In the genomic region with DNA sequence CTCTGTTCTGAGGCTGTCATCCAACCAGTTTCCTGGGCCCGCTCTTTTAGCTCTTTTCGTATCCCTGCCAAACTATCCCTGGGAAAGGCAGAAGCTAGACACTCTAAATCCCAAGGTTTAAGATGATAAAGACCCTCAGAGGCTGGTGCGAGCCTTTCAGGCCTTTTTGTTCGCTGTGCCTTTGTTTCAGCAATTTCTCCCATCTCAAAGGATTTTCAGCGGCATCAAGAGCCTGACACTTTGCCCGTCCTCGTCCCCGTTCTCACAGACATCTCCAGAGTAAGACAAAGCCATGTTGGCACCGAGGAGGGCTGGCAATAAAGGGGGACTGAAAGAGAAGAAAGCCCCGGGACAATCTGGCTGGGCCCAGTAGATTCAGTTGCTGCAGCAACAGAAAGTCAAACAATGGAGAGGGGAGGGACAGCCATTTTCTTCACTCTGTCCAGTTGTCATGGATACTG, we compare ENCODE assay signal across 11 mouse cellular contexts.
DNase-seq lines count a peak whose midpoint lies in the region.
"Had no signal": no experiment of that assay in that cellular context is flagged by ENCODE, and none has a peak within 500 bp of the region (broad histone marks: within the 10 kb centered on the region; RNA-seq: fewer than 3 reads in every experiment).

No protein-coding gene starts in this region.

- H3K36me3 ChIP-seq in hindbrain, embryonic 10.5 days = no peaks in the 10 kb centered on the region
- H3K36me3 ChIP-seq: limb, embryonic 10.5 days had no signal

- 40% methylated on average over 10 of the region's 10 CpGs for WGBS in hindbrain, embryonic 10.5 days

- intact Hi-C loops in left cerebral cortex, postnatal 36 days (cut with DNase I) = no loop called here

- H3K27ac ChIP-seq in hindbrain, embryonic 10.5 days = peak overlapping the region; percentile 90
- H3K27ac ChIP-seq: limb, embryonic 10.5 days had no signal

- H3K4me3 ChIP-seq in hindbrain, embryonic 10.5 days = peak overlapping the region; percentile 34
- H3K4me3 ChIP-seq: erythroblast, embryonic 14.5 days; limb, embryonic 10.5 days had no signal

- H3K9me3 ChIP-seq in hindbrain, embryonic 10.5 days = peaks cover 7% of the 10 kb centered on the region
- H3K9me3 ChIP-seq: limb, embryonic 10.5 days had no signal

- no peaks in the 10 kb centered on the region for H3K27me3 ChIP-seq in hindbrain, embryonic 10.5 days (ENCODE audit: insufficient read depth, poor library complexity, severe bottlenecking)

- H3K4me1 ChIP-seq in hindbrain, embryonic 10.5 days (replicated peaks) = peaks cover 58% of the 10 kb centered on the region

- peak; percentile 35 for DNase-seq in left cerebral cortex, adult 11 months (ENCODE audit: low spot score)
- DNase-seq in left cerebral cortex, postnatal 36 days (ENCODE audit: low spot score in 2 of 2) = no peak
- peak; percentile 79 for DNase-seq in hindbrain, embryonic 10.5 days (ENCODE audit: low spot score)
- DNase-seq in mesoderm, embryonic 11.5 days (ENCODE audit: low read depth, low spot score) = peak; percentile 75
- no peak for DNase-seq in gastrocnemius, adult 18-20 months (ENCODE audit: low spot score)
- no peak for DNase-seq in lung, adult 18-20 months
- no peak for DNase-seq in retina, embryonic 14.5 days (ENCODE audit: low spot score)
- no peak for DNase-seq in lung, postnatal 4 days
- DNase-seq: adrenal gland, postnatal 36 days had no signal

Comparison
In these comparisons a context has a peak if more than half of its experiments do, and no peak if none do; other contexts are left out.
1. DNase-seq: peak in left cerebral cortex, adult 11 months (single experiment), hindbrain, embryonic 10.5 days (single experiment) and mesoderm, embryonic 11.5 days (single experiment); none in left cerebral cortex, postnatal 36 days (0 of 2), gastrocnemius, adult 18-20 months (single experiment), lung, adult 18-20 months (0 of 2), retina, embryonic 14.5 days (single experiment) and lung, postnatal 4 days (0 of 2).